Mouse (Mus musculus) neural tube, embryonic 11.5 days (tissue): ENCODE measurements around the gene Cldn2. TPM values are rescaled to one million over a fixed set of nuclear protein-coding genes. Genes with fewer than 3 reads are reported as not detected.
A peak's percentile ranks its signal among the peaks of the same experiment; 100 is the strongest.
"Not testable (repeated sequence)": the region's sequence is repeated elsewhere in the genome, so short reads cannot be mapped to it uniquely, and the experiment has no call there.

Experiments
- ATAC-seq: fragments of 200-750 bp; cut with Nextera tagmentation; 2 replicates; pipeline ENCODE4 v1.8.0; 2017; ENCODE audit warnings: moderate number of reproducible peaks, mild to moderate bottlenecking, moderate TSS enrichment, moderate library complexity; ENCODE audit not compliant: insufficient read depth, low FRiP score, low TSS enrichment
- DNase-seq: peaks from one replicate; pipeline ENCODE4 v3.0.0-alpha.2; 2015; ENCODE audit warnings: low spot score
- H3K27ac ChIP-seq: fragments of 300-500 bp; sonication (generic); 2 replicates; pipeline ENCODE4 v1.5.1; 2014; ENCODE audit warnings: low read depth, mild to moderate bottlenecking, low read length
- H3K27me3 ChIP-seq: fragments of 300-500 bp; sonication (generic); 2 replicates; pipeline ENCODE4 v1.6.1; 2014; ENCODE audit warnings: mild to moderate bottlenecking, low read length, mixed read lengths; ENCODE audit not compliant: control insufficient read depth, insufficient read depth
- H3K36me3 ChIP-seq: fragments of 300-500 bp; sonication (generic); 2 replicates; pipeline ENCODE4 v1.6.1; 2014; ENCODE audit warnings: mild to moderate bottlenecking, low read length, moderate library complexity, mixed read lengths; ENCODE audit not compliant: control insufficient read depth, insufficient read depth
- H3K4me1 ChIP-seq: fragments of 300-500 bp; sonication (generic); 2 replicates; pipeline ENCODE4 v1.6.1; 2014; ENCODE audit warnings: low read length, mixed read lengths; ENCODE audit not compliant: control insufficient read depth, insufficient read depth
- H3K4me2 ChIP-seq: fragments of 300-500 bp; sonication (generic); 2 replicates; pipeline ENCODE4 v1.6.1; 2014; ENCODE audit warnings: low read depth, mild to moderate bottlenecking, moderate library complexity
- H3K4me3 ChIP-seq: fragments of 300-500 bp; sonication (generic); 2 replicates; pipeline ENCODE4 v1.5.1; 2014; ENCODE audit warnings: low read depth, low read length
- H3K9ac ChIP-seq: fragments of 300-500 bp; sonication (generic); 2 replicates; pipeline ENCODE4 v1.6.1; 2014; ENCODE audit warnings: mild to moderate bottlenecking, low read length
- H3K9me3 ChIP-seq: fragments of 300-500 bp; sonication (generic); 2 replicates; pipeline ENCODE4 v1.6.1; 2016; ENCODE audit warnings: low read length; ENCODE audit not compliant: control insufficient read depth
- WGBS: fragments of 180-500 bp; shearing (Covaris S2); extraction: QIAGEN DNeasy Blood & Tissue Kit; methylation state at CpG from one replicate; pipeline ENCODE4 v1.1.7; 2014; 5-methylcytosine and 5-hydroxymethylcytosine counted together
- polyA plus RNA-seq: library from polyadenylated mRNA; unstranded; fragments of >200 nt; fragmentation: Nextera tagmentation; extraction: Ambion mirVana; gene quantifications from 2 replicates; pipeline ENCODE4 v1.2.1, GENCODE M21; 2014

Gene Cldn2
- polyA plus RNA-seq = 0.30 and 0.32 TPM in 2 replicates

GRCm38 (mm10) chrX:139800406-139800878 lies at the start of gene Cldn2:
Gene Cldn2, plus strand, starts transcription at chrX:139800828.
- no peak for DNase-seq
- no peak within 1 kb of the TSS for H3K4me2 ChIP-seq
- H3K9me3 ChIP-seq = no peaks in the 10 kb centered on the region
- H3K4me3 ChIP-seq = no peak within 1 kb of the TSS
- H3K36me3 ChIP-seq = no peaks in the 10 kb centered on the region
- H3K27ac ChIP-seq = no peak within 1 kb of the TSS
- H3K9ac ChIP-seq = no peak within 1 kb of the TSS
- H3K27me3 ChIP-seq = no peaks in the 10 kb centered on the region
- ATAC-seq = no peak
- no peaks in the 10 kb centered on the region for H3K4me1 ChIP-seq
- 64% methylated on average over 8 of the region's 8 CpGs for WGBS

DNA sequence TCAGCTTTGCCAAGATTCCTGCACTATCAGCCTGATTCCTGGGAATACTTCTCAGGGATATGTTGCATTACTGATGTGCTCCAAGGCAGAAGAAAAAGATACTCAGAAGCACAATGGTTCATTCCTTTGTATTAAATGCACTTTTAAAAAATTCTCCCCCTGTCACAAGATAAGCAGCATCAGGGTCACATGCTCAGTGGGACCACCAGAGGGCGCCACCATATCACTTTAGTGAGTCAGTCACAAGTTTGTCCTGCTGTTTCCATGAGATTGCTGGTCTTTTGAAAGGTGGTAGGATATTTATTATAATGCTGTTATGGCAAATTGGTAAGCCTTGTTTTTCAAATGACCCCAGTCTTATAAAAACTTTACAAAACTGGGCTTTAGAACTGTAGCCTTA lies 48.8 kb upstream of the Cldn2 start:
- H3K4me2 ChIP-seq = no peak overlapping the region
- DNase-seq (peak; percentile 27), ATAC-seq (no peak)
- no peaks in the 10 kb centered on the region for H3K27me3 ChIP-seq
- H3K4me1 ChIP-seq = no peaks in the 10 kb centered on the region
- no peak overlapping the region for H3K9ac ChIP-seq
- H3K9me3 ChIP-seq = no peaks in the 10 kb centered on the region
- no peak overlapping the region for H3K27ac ChIP-seq
- WGBS = 4% methylated on average over 1 of the region's 1 CpGs
- no peak overlapping the region for H3K4me3 ChIP-seq
- no peaks in the 10 kb centered on the region for H3K36me3 ChIP-seq

- not testable (repeated sequence) for H3K4me3 ChIP-seq, ATAC-seq
- WGBS = 89% methylated on average over 3 of the region's 3 CpGs
Measured at GRCm38 (mm10) chrX:139758634-139759033, 42.0 kb upstream of the Cldn2 start.

GRCm38 (mm10) chrX:139762546-139762945 lies 38.1 kb upstream of the Cldn2 start:
- no peaks in the 10 kb centered on the region for H3K27me3 ChIP-seq
- DNase-seq (peak; percentile 24), ATAC-seq (no peak)
- H3K27ac ChIP-seq = no peak overlapping the region
- H3K4me1 ChIP-seq = no peaks in the 10 kb centered on the region
- no peak overlapping the region for H3K4me3 ChIP-seq
- H3K9ac ChIP-seq = no peak overlapping the region
- H3K36me3 ChIP-seq = no peaks in the 10 kb centered on the region
- H3K4me2 ChIP-seq = no peak overlapping the region
- 86% methylated on average over 2 of the region's 2 CpGs for WGBS
- H3K9me3 ChIP-seq = no peaks in the 10 kb centered on the region

More at GRCm38 (mm10) chrX:139758634-139759033, 42.0 kb upstream of the Cldn2 start:
- not testable (repeated sequence) for H3K36me3 ChIP-seq, DNase-seq, H3K9ac ChIP-seq, H3K9me3 ChIP-seq, H3K4me1 ChIP-seq, H3K4me2 ChIP-seq, H3K27me3 ChIP-seq, H3K27ac ChIP-seq

DNA sequence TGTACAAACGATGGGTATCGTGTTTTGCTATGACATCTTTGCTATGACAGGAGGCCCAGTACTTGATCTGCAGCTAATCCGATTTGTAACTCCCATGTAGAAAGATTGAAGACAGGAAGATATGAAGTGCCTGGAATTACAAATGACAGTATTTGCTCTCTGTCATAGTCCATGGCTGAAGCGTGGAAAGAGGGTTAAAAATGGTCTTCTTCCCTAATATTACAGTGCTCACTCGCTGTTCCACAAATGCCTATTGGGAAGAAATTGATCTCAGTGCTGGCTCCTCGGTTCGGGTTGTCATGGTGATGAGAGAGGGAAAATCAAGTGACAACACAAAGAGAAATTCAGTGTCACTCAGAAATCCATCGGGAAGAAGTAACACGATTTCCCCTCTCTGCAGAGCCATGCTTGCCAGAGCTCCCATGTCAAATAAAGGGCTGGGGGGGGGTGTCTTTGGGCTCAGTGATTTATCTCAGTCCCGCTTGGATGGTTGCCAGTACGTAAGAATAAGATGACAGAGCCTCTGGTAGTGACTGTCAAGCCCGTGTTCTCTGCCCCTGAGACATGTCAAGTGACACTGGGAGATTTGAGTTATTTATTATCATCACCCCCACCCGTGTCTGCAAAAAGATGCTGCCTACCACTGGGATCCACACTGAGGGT lies 30.5 kb upstream of the Cldn2 start:
- 72% methylated on average over 13 of the region's 13 CpGs for WGBS
- Histone ChIP-seq H3K27me3 (no peaks in the 10 kb centered on the region; the same call in 1 of the 2 replicates), H3K27ac (no peak overlapping the region), H3K4me1 (no peaks in the 10 kb centered on the region), H3K9me3 (no peaks in the 10 kb centered on the region), H3K36me3 (no peaks in the 10 kb centered on the region), H3K9ac (no peak overlapping the region), H3K4me2 (no peak overlapping the region), H3K4me3 (no peak overlapping the region)
- ATAC-seq (no peak), DNase-seq (no peak)

DNA sequence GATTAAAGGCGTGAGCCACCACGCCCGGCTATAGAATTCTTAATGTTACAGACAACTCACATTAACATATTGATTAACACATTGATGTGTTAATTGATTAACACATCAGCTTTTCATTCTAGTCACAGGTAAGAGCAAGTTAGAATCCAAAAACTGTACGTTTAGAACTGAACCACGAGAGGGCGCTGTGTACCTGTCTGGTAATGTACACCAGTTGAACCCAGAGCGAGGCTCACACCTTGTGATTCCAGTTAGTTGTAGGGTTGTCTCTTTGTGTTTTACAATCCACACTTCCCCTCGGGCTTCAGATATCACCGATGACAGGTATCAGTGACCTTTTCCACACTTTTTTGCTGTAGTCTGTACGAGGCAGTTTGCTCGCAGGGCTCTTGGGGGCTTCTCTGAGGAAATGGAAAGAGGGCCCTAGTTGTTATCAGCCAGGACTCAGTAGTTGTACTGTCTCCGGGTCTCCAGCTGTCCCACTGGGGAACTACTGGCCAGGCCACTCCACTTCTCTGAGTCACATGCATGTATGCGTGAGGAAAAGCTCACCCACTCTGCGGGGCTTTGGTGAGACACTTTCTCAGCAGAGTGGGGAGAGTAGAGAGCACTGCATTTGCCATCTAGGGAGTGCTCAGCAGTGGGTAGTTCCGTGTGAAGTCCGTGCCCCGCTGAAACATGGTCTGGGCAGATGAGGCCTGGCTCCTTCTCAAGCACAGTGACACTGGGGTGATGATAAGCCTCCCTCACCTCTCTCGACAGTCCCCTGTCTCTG lies 26.1 kb upstream of the Cldn2 start:
- no peak for ATAC-seq
- Histone ChIP-seq H3K27ac (no peak overlapping the region), H3K4me2 (no peak overlapping the region), H3K9ac (no peak overlapping the region), H3K4me3 (no peak overlapping the region), H3K27me3 (peaks cover 2% of the 10 kb centered on the region), H3K4me1 (no peaks in the 10 kb centered on the region), H3K9me3 (no peaks in the 10 kb centered on the region), H3K36me3 (no peaks in the 10 kb centered on the region)
- DNase-seq = peak; percentile 50
- 42% methylated on average over 18 of the region's 18 CpGs for WGBS

GRCm38 (mm10) chrX:139775084-139775612 lies 25.5 kb upstream of the Cldn2 start:
- Histone ChIP-seq H3K27me3 (peaks cover 3% of the 10 kb centered on the region), H3K36me3 (no peaks in the 10 kb centered on the region), H3K4me2 (no peak overlapping the region), H3K27ac (no peak overlapping the region), H3K9me3 (no peaks in the 10 kb centered on the region), H3K4me1 (no peaks in the 10 kb centered on the region), H3K9ac (no peak overlapping the region), H3K4me3 (no peak overlapping the region)
- ATAC-seq (no peak), DNase-seq (no peak)
- 74% methylated on average over 7 of the region's 7 CpGs for WGBS

DNA sequence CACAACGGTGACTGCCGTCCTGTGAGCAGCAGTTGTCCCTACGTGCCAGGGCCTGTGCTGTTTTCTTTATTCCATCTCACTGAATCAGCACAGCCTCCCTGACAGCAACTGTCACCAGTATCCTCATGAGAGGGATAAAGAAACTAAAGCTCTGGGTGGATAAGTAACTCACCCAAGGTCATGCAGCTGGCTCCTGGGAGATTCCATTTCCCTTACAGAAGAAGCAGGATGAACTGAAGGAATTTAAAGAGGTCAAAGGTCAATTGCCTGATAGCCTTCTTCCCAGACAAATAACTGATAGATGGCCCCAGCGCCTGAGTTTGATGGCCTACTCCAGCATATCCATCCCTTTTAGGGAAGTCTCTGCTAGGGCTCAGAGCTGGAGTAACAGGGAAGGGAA lies 23.3 kb upstream of the Cldn2 start:
- Histone ChIP-seq H3K4me3 (no peak overlapping the region), H3K9me3 (no peaks in the 10 kb centered on the region), H3K4me2 (no peak overlapping the region), H3K4me1 (no peaks in the 10 kb centered on the region), H3K27me3 (peaks cover 5% of the 10 kb centered on the region), H3K36me3 (no peaks in the 10 kb centered on the region), H3K9ac (no peak overlapping the region), H3K27ac (no peak overlapping the region)
- no peak for ATAC-seq
- WGBS = 31% methylated on average over 4 of the region's 4 CpGs
- DNase-seq = no peak
